Mouse (Mus musculus): Measurements from ENCODE around the gene Gm44511.

DNA sequence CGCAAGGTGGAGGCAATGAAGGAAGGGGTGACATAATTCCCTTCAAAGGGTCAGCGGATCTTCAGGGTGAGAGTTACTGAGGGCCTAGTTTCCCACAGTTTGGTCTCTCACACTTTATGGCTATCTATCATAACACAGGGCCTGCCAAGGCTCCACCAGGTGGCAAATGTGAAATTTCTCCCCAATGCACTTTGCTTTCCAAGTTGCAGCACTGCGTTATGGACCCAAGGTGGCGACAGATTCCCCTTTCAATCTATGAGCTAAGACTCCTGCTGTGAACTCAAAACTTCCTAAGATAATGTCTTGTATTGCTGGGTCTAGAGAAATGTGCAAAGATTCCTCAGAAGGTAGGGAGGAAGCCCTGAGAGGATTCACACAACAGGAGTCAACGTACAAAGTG lies 17.6 kb downstream of the Gm44511 start:
- TF ChIP-seq ZC3H11A (IDR thresholded peaks at IDR 0.05; ENCODE audit: borderline replicate concordance, low read depth, low read length), result no peak
- no peak for TF ChIP-seq HCFC1 (IDR thresholded peaks at IDR 0.05; ENCODE audit: borderline replicate concordance, insufficient read depth, low read length)
- no peak for TF ChIP-seq ZNF384 (IDR thresholded peaks at IDR 0.05; ENCODE audit: low read depth, low read length)
- no peak for TF ChIP-seq CHD2 (IDR thresholded peaks at IDR 0.05; ENCODE audit: low read depth, low read length)
- TF ChIP-seq MAFK (IDR thresholded peaks at IDR 0.05; ENCODE audit: insufficient read depth, low read depth, low read length), result no peak
